Mouse (Mus musculus) kidney, embryonic 15.5 days (tissue): Measurements from ENCODE around the gene Olfr1358. TPM values are rescaled to one million over a fixed set of nuclear protein-coding genes. Genes with fewer than 3 reads are reported as not detected.
"Not testable (repeated sequence)": the region's sequence is repeated elsewhere in the genome, so short reads cannot be mapped to it uniquely, and the experiment has no call there.

Experiments used
- ATAC-seq: fragments of 200-750 bp; cut with Nextera tagmentation; replicated peaks from 2 replicates; pipeline ENCODE4 v1.8.0; 2017; ENCODE audit warnings: moderate TSS enrichment; ENCODE audit not compliant: low FRiP score
- H3K27ac ChIP-seq: fragments of 300-500 bp; sonication (generic); 2 replicates; pipeline ENCODE4 v1.5.1; 2015; ENCODE audit warnings: mild to moderate bottlenecking, inconsistent platforms
- H3K27me3 ChIP-seq: fragments of 300-500 bp; sonication (generic); 2 replicates; pipeline ENCODE4 v1.6.1; 2015; ENCODE audit warnings: inconsistent platforms
- H3K36me3 ChIP-seq: fragments of 300-500 bp; sonication (generic); 2 replicates; pipeline ENCODE4 v1.6.1; 2015; ENCODE audit warnings: inconsistent platforms
- H3K4me1 ChIP-seq: fragments of 300-500 bp; sonication (generic); 2 replicates; pipeline ENCODE4 v1.6.1; 2015; ENCODE audit warnings: inconsistent platforms
- H3K4me2 ChIP-seq: fragments of 300-500 bp; sonication (generic); 2 replicates; pipeline ENCODE4 v1.6.1; 2015; ENCODE audit warnings: moderate library complexity, mild to moderate bottlenecking, inconsistent platforms
- H3K4me3 ChIP-seq: fragments of 300-500 bp; sonication (generic); replicated peaks from 2 replicates; pipeline ENCODE4 v1.5.1; 2015; ENCODE audit warnings: mild to moderate bottlenecking, inconsistent platforms
- H3K9ac ChIP-seq: fragments of 300-500 bp; sonication (generic); 2 replicates; pipeline ENCODE4 v1.6.1; 2015; ENCODE audit warnings: mild to moderate bottlenecking, inconsistent platforms
- H3K9me3 ChIP-seq: fragments of 300-500 bp; sonication (generic); replicated peaks from 2 replicates; pipeline ENCODE4 v1.6.1; 2016; ENCODE audit warnings: inconsistent platforms
- WGBS: fragments of 180-500 bp; shearing (Covaris S2); methylation state at CpG from one replicate; pipeline ENCODE4 v1.1.7; 2015; ENCODE audit warnings: mixed read lengths; 5-methylcytosine and 5-hydroxymethylcytosine counted together
- polyA plus RNA-seq: library from polyadenylated mRNA; unstranded; fragments of >200 nt; fragmentation: Nextera tagmentation; extraction: Ambion mirVana; gene quantifications from 2 replicates; pipeline ENCODE4 v1.2.1, GENCODE M21; 2015

Olfr1358 gene
- polyA plus RNA-seq, result not detected in 2 replicates

GRCm38 (mm10) chr10:78517128-78517527, at the start of gene Olfr1358:
Olfr1358 (plus strand) TSS chr10:78517428.
- H3K4me3 ChIP-seq, result no peak within 1 kb of the TSS
- H3K36me3 ChIP-seq, result no peaks in the 10 kb centered on the region
- no peaks in the 10 kb centered on the region for H3K9me3 ChIP-seq
- no peak within 1 kb of the TSS for H3K9ac ChIP-seq
- no peak within 1 kb of the TSS for H3K4me2 ChIP-seq
- H3K4me1 ChIP-seq, result no peaks in the 10 kb centered on the region
- H3K27ac ChIP-seq, result no peak within 1 kb of the TSS
- H3K27me3 ChIP-seq, result no peaks in the 10 kb centered on the region
- no peak for ATAC-seq

DNA sequence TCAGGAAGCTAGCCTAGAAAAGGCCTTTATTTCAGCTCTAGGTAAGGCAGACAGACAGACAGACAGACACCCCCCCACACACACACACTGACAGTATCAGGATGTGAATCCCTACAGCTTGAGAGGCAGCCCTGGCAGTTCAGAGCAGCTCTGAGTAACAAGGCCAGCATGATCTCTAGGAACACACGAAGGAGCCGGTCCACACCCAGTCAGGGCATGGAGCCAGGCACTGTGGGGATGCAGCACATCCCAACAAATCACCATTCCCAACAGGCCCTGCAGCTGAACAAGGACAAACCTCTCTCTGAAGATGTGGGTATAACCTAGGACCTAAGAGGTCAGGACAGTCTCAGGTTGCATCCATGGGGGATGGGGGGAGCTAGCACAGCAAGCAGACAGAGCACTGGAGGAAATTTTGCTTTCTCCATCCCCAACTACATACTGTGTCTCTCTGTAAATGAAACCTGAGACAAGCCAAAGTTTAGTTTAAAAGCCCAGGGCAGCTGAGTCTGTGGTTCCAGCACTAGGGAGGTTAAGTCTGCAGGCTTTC, 49.4 kb upstream of the Olfr1358 start:
- H3K36me3 ChIP-seq, result no peaks in the 10 kb centered on the region
- no peak for ATAC-seq

DNA sequence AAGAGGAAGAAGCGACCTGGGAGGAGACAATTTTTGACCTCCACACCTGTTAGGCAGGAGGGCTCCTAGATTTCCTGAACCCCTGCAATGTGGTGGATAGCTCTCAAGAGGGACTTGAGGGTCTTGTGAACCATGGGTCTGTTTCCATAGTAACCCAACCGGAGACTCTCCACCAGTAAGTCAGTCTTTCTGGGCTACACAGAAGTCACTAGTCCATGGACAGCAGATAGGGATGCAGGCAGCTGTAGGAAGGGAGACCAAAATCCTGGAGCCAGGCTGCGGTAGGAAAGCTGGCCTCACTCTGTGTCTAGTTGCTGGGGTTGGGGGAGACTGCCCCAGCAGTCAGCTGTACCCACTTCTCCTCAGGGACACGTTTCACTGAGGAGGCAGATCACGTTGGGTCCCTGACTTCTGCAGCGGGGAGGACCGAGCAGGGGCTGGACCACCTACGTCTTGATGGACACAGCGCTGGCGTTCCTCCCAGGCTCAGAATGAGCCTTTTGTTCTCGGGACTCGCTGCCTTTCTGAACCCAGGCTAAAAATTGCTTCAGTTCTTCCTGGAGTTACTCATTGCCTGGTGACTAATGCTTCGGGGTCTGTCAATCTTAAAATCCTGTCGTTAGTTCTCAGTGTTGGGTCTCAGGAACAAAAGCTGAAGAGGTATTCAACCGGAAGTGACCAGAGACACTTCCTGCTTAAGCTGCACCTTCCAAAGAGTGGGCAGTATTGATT, 46.5 kb upstream of the Olfr1358 start:
- Histone ChIP-seq H3K36me3 (no peaks in the 10 kb centered on the region), H3K4me2 (peak overlapping the region; percentile 30; the same call in 1 of the 2 replicates), H3K4me3 (no peak overlapping the region), H3K27ac (peak overlapping the region; percentile 66), H3K27me3 (no peaks in the 10 kb centered on the region), H3K4me1 (peaks cover 8% of the 10 kb centered on the region; the same call in 1 of the 2 replicates), H3K9ac (no peak overlapping the region), H3K9me3 (no peaks in the 10 kb centered on the region)
- WGBS, result 42% methylated on average over 15 of the region's 15 CpGs
- ATAC-seq, result no peak

More for the DNA sequence above, 49.4 kb upstream of the Olfr1358 start:
- H3K27ac ChIP-seq, result no peak overlapping the region
- H3K4me1 ChIP-seq, result peaks cover 28% of the 10 kb centered on the region
- H3K9me3 ChIP-seq, result no peaks in the 10 kb centered on the region
- H3K27me3 ChIP-seq, result no peaks in the 10 kb centered on the region
- WGBS, result 26% methylated on average over 2 of the region's 2 CpGs
- H3K4me2 ChIP-seq, result no peak overlapping the region
- no peak overlapping the region for H3K4me3 ChIP-seq
- H3K9ac ChIP-seq, result no peak overlapping the region

GRCm38 (mm10) chr10:78472046-78472445, 45.2 kb upstream of the Olfr1358 start:
- no peak overlapping the region for H3K27ac ChIP-seq
- no peak overlapping the region for H3K9ac ChIP-seq
- no peaks in the 10 kb centered on the region for H3K9me3 ChIP-seq
- H3K4me2 ChIP-seq, result no peak overlapping the region
- H3K36me3 ChIP-seq, result no peaks in the 10 kb centered on the region
- no peaks in the 10 kb centered on the region for H3K27me3 ChIP-seq
- ATAC-seq, result no peak
- peaks cover 8% of the 10 kb centered on the region; the same call in 1 of the 2 replicates for H3K4me1 ChIP-seq
- H3K4me3 ChIP-seq, result no peak overlapping the region
- 89% methylated on average over 3 of the region's 3 CpGs for WGBS

DNA sequence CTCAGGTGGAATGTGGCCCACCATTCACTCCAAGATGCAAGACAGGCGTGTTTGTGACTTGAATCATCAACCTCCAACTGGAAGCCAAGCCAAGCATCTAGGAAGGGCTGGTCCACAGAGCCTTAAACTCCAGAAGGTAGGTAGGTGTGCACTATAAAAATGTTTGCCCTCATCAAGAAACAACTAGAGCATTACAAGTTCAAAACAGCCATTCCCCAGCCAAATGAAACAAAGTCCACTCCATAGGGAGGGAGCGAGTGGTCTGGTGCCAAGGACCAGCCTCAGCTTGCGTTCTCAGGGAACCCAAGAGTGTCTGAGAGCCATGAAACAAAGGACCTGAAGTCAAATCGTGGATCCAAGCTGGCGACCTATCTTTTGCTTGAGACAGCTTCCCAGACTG, 43.8 kb upstream of the Olfr1358 start:
- Histone ChIP-seq H3K27ac (no peak overlapping the region), H3K9ac (no peak overlapping the region), H3K4me2 (no peak overlapping the region), H3K4me1 (peaks cover 8% of the 10 kb centered on the region; the same call in 1 of the 2 replicates), H3K4me3 (no peak overlapping the region), H3K36me3 (no peaks in the 10 kb centered on the region), H3K9me3 (no peaks in the 10 kb centered on the region), H3K27me3 (no peaks in the 10 kb centered on the region)
- no peak for ATAC-seq
- WGBS, result 64% methylated on average over 5 of the region's 5 CpGs

DNA sequence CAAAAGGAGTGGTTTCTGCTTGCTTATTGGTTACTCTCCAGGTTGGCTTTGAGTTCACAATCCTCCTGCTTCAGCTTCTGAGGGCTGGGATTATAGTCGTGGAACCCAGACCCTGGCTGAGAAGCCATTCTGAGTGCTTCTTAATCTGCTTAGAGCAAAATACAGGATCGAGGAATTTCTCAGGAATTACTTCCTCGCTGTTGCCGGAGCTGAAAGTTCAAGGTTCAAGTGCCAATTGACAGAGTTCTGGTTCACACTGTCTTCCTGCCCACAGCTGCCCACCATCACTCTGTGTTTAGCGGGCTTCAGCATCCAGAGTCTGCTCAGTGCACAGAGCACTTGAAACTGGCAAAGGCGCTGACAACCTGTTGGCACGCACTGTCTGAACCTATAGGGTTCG, 42.5 kb upstream of the Olfr1358 start:
- 80% methylated on average over 8 of the region's 8 CpGs for whole genome bisulfite sequencing
- H3K27me3 ChIP-seq, result no peaks in the 10 kb centered on the region
- no peak for ATAC-seq
- no peak overlapping the region for H3K9ac ChIP-seq
- H3K4me1 ChIP-seq, result peaks cover 8% of the 10 kb centered on the region; the same call in 1 of the 2 replicates
- no peak overlapping the region for H3K27ac ChIP-seq
- H3K9me3 ChIP-seq, result no peaks in the 10 kb centered on the region
- H3K4me3 ChIP-seq, result no peak overlapping the region
- no peak overlapping the region for H3K4me2 ChIP-seq
- no peaks in the 10 kb centered on the region for H3K36me3 ChIP-seq

DNA sequence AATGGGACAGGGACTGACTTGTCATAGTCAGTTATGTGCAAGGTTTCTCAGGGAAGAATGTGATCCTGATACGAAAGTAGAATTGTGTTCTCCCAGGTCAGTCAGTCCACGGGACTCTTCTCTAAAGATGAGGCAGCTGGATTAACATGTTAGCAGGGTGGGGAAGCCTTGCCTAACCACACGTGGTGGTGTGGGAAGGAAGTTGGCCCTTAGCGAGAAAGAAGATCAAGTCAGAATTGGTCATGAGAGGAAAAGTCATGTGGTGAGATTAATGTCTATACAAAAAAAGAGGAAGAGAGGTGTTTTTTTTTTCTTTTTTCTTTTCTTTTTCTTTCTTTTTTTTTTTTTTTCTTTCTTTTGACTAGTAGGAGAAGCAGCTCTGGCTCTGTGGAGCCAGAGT, 40.4 kb upstream of the Olfr1358 start:
- H3K27me3 ChIP-seq, result no peaks in the 10 kb centered on the region
- H3K9me3 ChIP-seq, result no peaks in the 10 kb centered on the region
- H3K9ac ChIP-seq, result no peak overlapping the region
- H3K36me3 ChIP-seq, result no peaks in the 10 kb centered on the region
- ATAC-seq, result no peak
- WGBS, result 83% methylated on average over 4 of the region's 4 CpGs
- H3K4me2 ChIP-seq, result no peak overlapping the region
- H3K4me3 ChIP-seq, result no peak overlapping the region
- peaks cover 7% of the 10 kb centered on the region for H3K4me1 ChIP-seq
- H3K27ac ChIP-seq, result no peak overlapping the region

DNA sequence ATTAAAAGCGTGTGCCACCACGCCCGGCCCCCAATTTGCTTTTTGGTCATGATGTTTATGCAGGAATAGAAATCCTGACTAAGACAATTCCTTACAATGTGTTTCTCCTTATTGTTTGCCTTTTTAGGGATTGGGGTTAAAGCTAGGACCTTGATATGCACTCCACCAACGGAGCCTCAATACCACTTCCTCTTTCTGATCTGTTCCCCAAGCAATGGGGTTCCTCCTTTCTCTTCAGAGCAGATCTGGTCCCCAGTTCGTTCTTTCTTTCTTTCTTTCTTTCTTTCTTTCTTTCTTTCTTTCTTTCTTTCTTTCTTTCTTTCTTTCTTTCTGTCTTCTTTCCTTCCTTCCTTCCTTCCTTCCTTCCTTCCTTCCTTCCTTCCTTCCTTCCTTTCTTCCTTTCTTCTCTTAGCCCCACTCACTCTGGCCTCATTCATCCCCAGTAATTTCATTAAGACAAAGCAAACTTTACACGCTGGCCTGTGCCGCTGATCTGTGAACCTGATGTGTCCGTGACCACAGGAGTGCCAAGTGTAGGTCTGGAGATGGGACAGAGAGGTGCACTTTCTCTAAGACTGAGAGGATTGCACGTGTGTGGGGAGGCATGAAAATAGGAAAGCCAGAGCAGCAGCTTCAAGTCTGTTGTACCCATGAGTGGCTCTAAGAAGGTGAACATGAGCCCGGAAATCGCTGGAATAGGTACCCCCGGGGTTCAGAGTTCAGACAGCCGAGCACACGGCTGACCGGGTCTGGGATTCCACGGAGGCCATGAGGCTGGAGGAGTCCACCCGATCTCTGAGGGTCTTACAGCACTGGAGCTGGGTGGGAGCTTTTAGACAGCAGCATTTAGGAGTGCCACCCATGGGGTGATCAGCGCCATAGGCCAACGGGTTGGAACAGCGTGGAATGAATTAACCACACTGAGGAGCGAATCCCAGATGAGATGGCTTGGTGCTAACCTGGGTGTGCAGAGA, 36.0 kb upstream of the Olfr1358 start:
- H3K27me3 ChIP-seq, result peaks cover 13% of the 10 kb centered on the region; the same call in 1 of the 2 replicates
- WGBS, result 34% methylated on average over 21 of the region's 21 CpGs
- peak overlapping the region; percentile 47 for H3K9ac ChIP-seq
- H3K4me3 ChIP-seq, result peak overlapping the region; percentile 54
- H3K27ac ChIP-seq, result no peak overlapping the region
- H3K36me3 ChIP-seq, result no peaks in the 10 kb centered on the region
- H3K4me1 ChIP-seq, result peaks cover 13% of the 10 kb centered on the region
- no peak; the same call in 1 of the 2 replicates for ATAC-seq
- H3K9me3 ChIP-seq, result no peaks in the 10 kb centered on the region
- peak overlapping the region; percentile 91 for H3K4me2 ChIP-seq

GRCm38 (mm10) chr10:78481928-78482499, 35.2 kb upstream of the Olfr1358 start:
- Histone ChIP-seq H3K9ac (peak overlapping the region; percentile 47), H3K36me3 (no peaks in the 10 kb centered on the region), H3K4me1 (peaks cover 13% of the 10 kb centered on the region), H3K27ac (no peak overlapping the region), H3K4me2 (peak overlapping the region; percentile 91), H3K4me3 (peak overlapping the region; percentile 54), H3K27me3 (peaks cover 19% of the 10 kb centered on the region; the same call in 1 of the 2 replicates), H3K9me3 (no peaks in the 10 kb centered on the region)
- under 1% methylated on average over 35 of the region's 35 CpGs for WGBS
- ATAC-seq, result peak; percentile 97

GRCm38 (mm10) chr10:78485369-78485768, 31.9 kb upstream of the Olfr1358 start:
- H3K4me3 ChIP-seq, ATAC-seq, H3K27ac ChIP-seq, H3K4me2 ChIP-seq, H3K36me3 ChIP-seq, H3K9me3 ChIP-seq, H3K9ac ChIP-seq: not testable (repeated sequence)
- WGBS, result 41% methylated on average over 2 of the region's 2 CpGs
- H3K27me3 ChIP-seq, result peaks cover 22% of the 10 kb centered on the region; the same call in 1 of the 2 replicates
- H3K4me1 ChIP-seq, result peaks cover 21% of the 10 kb centered on the region

DNA sequence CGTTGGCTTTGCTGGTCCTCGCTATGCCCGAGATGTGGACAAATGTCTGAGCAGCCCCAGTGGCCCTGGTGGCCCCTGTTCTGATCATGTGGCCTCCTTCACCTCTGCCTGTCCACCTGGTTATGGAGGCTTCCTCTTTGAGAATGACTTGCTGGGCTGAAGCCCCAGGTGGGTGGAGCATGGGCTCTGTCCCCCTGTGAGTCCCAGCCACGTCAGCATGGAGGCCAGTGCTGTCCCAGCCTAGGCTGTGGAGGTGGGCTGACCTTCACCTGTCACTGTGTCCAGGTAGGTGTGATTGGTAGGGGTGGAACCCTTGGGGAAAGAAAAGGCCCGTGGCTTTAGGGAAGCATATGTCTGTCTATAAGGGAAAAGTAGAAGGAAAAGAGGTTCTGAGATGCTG, 30.4 kb upstream of the Olfr1358 start:
- Histone ChIP-seq H3K9ac (no peak overlapping the region), H3K4me2 (no peak overlapping the region), H3K4me3 (no peak overlapping the region), H3K27me3 (peaks cover 22% of the 10 kb centered on the region; the same call in 1 of the 2 replicates), H3K9me3 (no peaks in the 10 kb centered on the region), H3K4me1 (peaks cover 14% of the 10 kb centered on the region), H3K27ac (no peak overlapping the region), H3K36me3 (no peaks in the 10 kb centered on the region)
- no peak for ATAC-seq
- 67% methylated on average over 5 of the region's 5 CpGs for whole genome bisulfite sequencing
